Comparison of ENCODE assay signal across 23 mouse cellular contexts in the genomic region with DNA sequence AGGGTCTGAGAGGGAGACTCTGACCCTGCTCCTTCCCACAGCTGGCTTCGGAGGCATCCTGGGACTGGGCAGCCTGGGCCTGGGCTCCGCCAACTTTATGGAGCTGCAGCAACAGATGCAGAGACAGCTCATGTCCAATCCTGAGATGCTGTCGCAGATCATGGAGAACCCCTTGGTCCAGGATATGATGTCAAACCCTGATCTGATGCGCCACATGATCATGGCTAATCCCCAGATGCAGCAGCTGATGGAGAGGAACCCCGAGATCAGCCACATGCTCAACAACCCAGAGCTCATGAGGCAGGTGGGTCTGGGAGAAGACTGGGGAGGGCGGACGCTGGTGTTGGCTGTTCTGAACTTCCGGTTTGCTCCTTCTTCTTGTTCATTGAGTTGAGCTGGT. TPM values are rescaled to one million over a fixed set of nuclear protein-coding genes. Genes with fewer than 3 reads are reported as not detected.
"Had no signal": no experiment of that assay in that cellular context is flagged by ENCODE, and none has a peak within 500 bp of the region (broad histone marks: within the 10 kb centered on the region; RNA-seq: fewer than 3 reads in every experiment).

No protein-coding gene starts in this region.

- H3K9me3 ChIP-seq: liver, embryonic 13.5 days; liver, embryonic 15.5 days; lung, embryonic 15.5 days; megakaryocyte, embryonic 14.5 days; neural tube, embryonic 13.5 days; neural tube, embryonic 15.5 days had no signal

- H3K27ac ChIP-seq: liver, embryonic 13.5 days; liver, embryonic 15.5 days; lung, embryonic 15.5 days; macrophage; neural tube, embryonic 13.5 days; neural tube, embryonic 15.5 days had no signal

- H3K4me2 ChIP-seq: liver, embryonic 13.5 days; liver, embryonic 15.5 days; lung, embryonic 15.5 days; neural tube, embryonic 13.5 days; neural tube, embryonic 15.5 days had no signal

- H3K27me3 ChIP-seq: liver, embryonic 13.5 days; liver, embryonic 15.5 days; lung, embryonic 15.5 days; megakaryocyte, embryonic 14.5 days; neural tube, embryonic 13.5 days; neural tube, embryonic 15.5 days had no signal

- H3K4me3 ChIP-seq: liver, embryonic 13.5 days; liver, embryonic 15.5 days; lung, embryonic 15.5 days; megakaryocyte, embryonic 14.5 days; neural tube, embryonic 13.5 days; neural tube, embryonic 15.5 days had no signal

- DNase-seq: liver, embryonic 13.5 days; liver, postnatal 0 days; lung, adult 2 months; lung, postnatal 14 days; lung, postnatal 36 days; midbrain, embryonic 14.5 days; retina, postnatal 1 day; right cerebral cortex, adult 18-20 months; right cerebral cortex, postnatal 25 days; right cerebral cortex, postnatal 4 days; spleen, adult 18-20 months; thymus, adult 18-20 months; thymus, postnatal 14 days; thymus, postnatal 36 days had no signal

- H3K9ac ChIP-seq: liver, embryonic 13.5 days; liver, embryonic 15.5 days; liver, postnatal 0 days; lung, embryonic 15.5 days; neural tube, embryonic 13.5 days; neural tube, embryonic 15.5 days had no signal

- ATAC-seq: liver, postnatal 0 days; lung, postnatal 0 days; midbrain, embryonic 16.5 days had no signal

RNA-seq across cellular contexts. Expression of a gene that starts 8.5 kb away (rescaled TPM):
- total RNA-seq: monocyte, adult 5-6 weeks had no signal
- polyA plus RNA-seq: liver, embryonic 15.5 days; macrophage; midbrain, embryonic 14.5 days; neural tube, embryonic 13.5 days had no signal
